8 mouse cellular contexts compared by ENCODE assay signal in the genomic region with DNA sequence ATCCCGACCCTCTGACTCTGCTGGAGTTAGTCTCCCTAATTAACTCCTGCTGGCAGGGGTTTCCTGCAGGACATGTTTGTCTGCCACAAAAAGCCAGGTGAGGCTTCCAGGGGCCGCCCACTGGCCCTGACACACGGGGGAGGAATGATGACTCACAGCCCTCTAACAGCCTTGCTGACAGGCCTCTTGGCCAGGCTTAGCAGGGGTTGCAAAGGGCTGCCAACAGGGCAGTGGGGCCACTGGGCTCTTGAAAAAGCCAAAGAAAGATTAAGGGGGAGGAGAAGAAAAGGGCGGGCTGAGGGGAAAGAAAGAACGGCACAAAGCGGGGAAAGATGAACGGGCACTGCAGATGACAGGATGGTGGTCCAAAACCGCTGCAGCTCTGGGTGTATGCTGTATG. TPM values are rescaled to one million over a fixed set of nuclear protein-coding genes. Genes with fewer than 3 reads are reported as not detected.
DNase-seq lines count a peak whose midpoint lies in the region; ATAC-seq and TF ChIP-seq lines count a peak whose summit lies in the region.

No protein-coding gene starts in this region.

- no peaks in the 10 kb centered on the region for H3K36me3 ChIP-seq in limb, embryonic 12.5 days
- H3K36me3 ChIP-seq in midbrain, postnatal 0 days (ENCODE audit: insufficient read depth, low read length) = no peaks in the 10 kb centered on the region

- WGBS in limb, embryonic 12.5 days = 4% methylated on average over 8 of the region's 8 CpGs
- 4% methylated on average over 8 of the region's 8 CpGs for WGBS in midbrain, postnatal 0 days

- intact Hi-C loops in gastrocnemius, postnatal 14 days (cut with DNase I; ENCODE audit: low total_unique reads) = no loop called here

- no peak for TF ChIP-seq CTCF in midbrain, postnatal 0 days (IDR thresholded peaks at IDR 0.05)

- DNase-seq in left cerebral cortex, adult 18-20 months (ENCODE audit: low spot score in 2 of 2) = peak; percentile 3 to 12
- no peak for DNase-seq in left cerebral cortex, adult 11 months (ENCODE audit: low spot score)
- DNase-seq in cerebellum, postnatal 14 days = peak; percentile 66 to 82
- DNase-seq in gastrocnemius, postnatal 14 days = peak; percentile 55
- DNase-seq in induced T-regulatory cell, adult 2 months (ENCODE audit: low read depth) = peak; percentile 29
- no peak for DNase-seq in midbrain, postnatal 0 days (ENCODE audit: low spot score)
- peak; percentile 59 for DNase-seq in testis, postnatal 14 days (ENCODE audit: low spot score)

- H3K9me3 ChIP-seq in limb, embryonic 12.5 days = no peaks in the 10 kb centered on the region
- H3K9me3 ChIP-seq in midbrain, postnatal 0 days (ENCODE audit: low read length) = no peaks in the 10 kb centered on the region

- H3K9ac ChIP-seq in limb, embryonic 12.5 days (replicated peaks) = no peak overlapping the region
- H3K9ac ChIP-seq in midbrain, postnatal 0 days (replicated peaks; ENCODE audit: low read length, poor library complexity, severe bottlenecking) = peak overlapping the region; percentile 44; the same call in 1 of the 2 replicates

- H3K27ac ChIP-seq in limb, embryonic 12.5 days = no peak overlapping the region
- peak overlapping the region; percentile 21; the same call in 1 of the 2 replicates for H3K27ac ChIP-seq in midbrain, postnatal 0 days (ENCODE audit: low read depth, low read length)

- H3K4me2 ChIP-seq in limb, embryonic 12.5 days = peak overlapping the region; percentile 91
- peak overlapping the region; percentile 58 for H3K4me2 ChIP-seq in midbrain, postnatal 0 days (ENCODE audit: low read depth, low read length, poor library complexity, severe bottlenecking)

- ATAC-seq in limb, embryonic 12.5 days (ENCODE audit: insufficient number of reproducible peaks, insufficient read depth, low FRiP score, low TSS enrichment, low read depth) = no peak
- ATAC-seq in midbrain, postnatal 0 days (ENCODE audit: low FRiP score) = no peak; the same call in 1 of the 2 replicates

- H3K27me3 ChIP-seq in limb, embryonic 12.5 days = peaks cover 70% of the 10 kb centered on the region
- H3K27me3 ChIP-seq in midbrain, postnatal 0 days (ENCODE audit: insufficient read depth, low read length) = 0 out of 2 replicates have a peak, but pooled peaks cover 2% of the 10 kb centered on the region

- H3K4me1 ChIP-seq in limb, embryonic 12.5 days (replicated peaks) = peaks cover 4% of the 10 kb centered on the region; the same call in 1 of the 2 replicates
- H3K4me1 ChIP-seq in midbrain, postnatal 0 days (ENCODE audit: insufficient read depth, low read length) = no peaks in the 10 kb centered on the region

- H3K4me3 ChIP-seq in limb, embryonic 12.5 days (replicated peaks) = 0 out of 2 replicates have a peak overlapping the region, but pooled peaks have one; percentile 11
- H3K4me3 ChIP-seq in midbrain, postnatal 0 days (ENCODE audit: low read depth, low read length) = peak overlapping the region; percentile 49

RNA-seq across cellular contexts. Expression of a gene that starts 39.3 kb away (rescaled TPM):
- total RNA-seq in left cerebral cortex, adult 18-20 months (2021) = not detected
- not detected for total RNA-seq in gastrocnemius, postnatal 14 days (2021)
- not detected in 2 replicates for polyA plus RNA-seq in limb, embryonic 12.5 days (2016; fragmentation: Nextera tagmentation; extraction: Ambion mirVana)
- not detected in 2 replicates for total RNA-seq in midbrain, postnatal 0 days (2014; rRNA removed)
- not detected in 2 replicates for polyA plus RNA-seq in midbrain, postnatal 0 days (2015; fragmentation: Nextera tagmentation; extraction: Ambion mirVana)

Comparison
In these comparisons a context has a peak if more than half of its experiments do, and no peak if none do; other contexts are left out.
1. DNase-seq: peak in left cerebral cortex, adult 18-20 months (2 of 2), cerebellum, postnatal 14 days (2 of 2), gastrocnemius, postnatal 14 days (single experiment), induced T-regulatory cell, adult 2 months (single experiment) and testis, postnatal 14 days (single experiment); none in left cerebral cortex, adult 11 months (single experiment) and midbrain, postnatal 0 days (single experiment).